Comparison of ENCODE assay signal across 9 mouse cellular contexts in the genomic region with DNA sequence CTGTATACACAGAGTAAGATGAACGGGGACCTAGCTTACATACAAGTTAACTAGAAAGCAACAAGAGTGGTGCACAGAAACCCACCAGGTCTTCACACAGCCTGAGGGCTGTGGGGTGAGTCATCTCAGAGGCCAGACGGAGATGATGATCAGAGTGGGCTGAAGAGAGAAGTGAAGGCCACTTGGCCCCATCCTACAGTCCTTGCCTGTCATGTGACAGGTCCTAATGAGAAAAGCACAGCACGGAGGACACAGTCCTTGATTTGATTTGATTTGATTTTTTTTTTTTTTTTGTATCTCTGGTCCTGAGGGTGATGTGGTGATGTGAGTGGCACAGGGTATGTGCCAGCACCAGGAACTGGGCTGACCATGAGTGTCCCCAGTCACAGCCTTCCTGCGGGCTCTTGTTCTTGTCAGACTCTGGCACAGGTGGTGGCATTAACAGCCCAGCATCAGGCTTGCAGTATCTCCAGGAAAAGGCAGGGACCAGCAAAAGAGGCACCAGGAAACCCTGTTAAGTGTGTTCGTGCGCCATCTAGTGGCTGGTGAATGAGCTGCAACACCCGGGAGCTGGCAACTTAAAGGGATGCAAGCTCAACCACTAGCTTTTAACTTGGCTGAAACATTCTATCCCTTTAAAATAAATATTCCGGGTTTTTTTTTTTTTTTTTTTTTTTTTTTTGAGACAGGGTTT. TPM values are rescaled to one million over a fixed set of nuclear protein-coding genes. Genes with fewer than 3 reads are reported as not detected.
DNase-seq lines count a peak whose midpoint lies in the region; ATAC-seq and TF ChIP-seq lines count a peak whose summit lies in the region.
"Had no signal": no experiment of that assay in that cellular context is flagged by ENCODE, and none has a peak within 500 bp of the region (broad histone marks: within the 10 kb centered on the region; RNA-seq: fewer than 3 reads in every experiment).

No protein-coding gene starts in this region.

- no peak overlapping the region for H3K4me2 ChIP-seq in forebrain, embryonic 11.5 days (ENCODE audit: low read depth, low read length, severe bottlenecking)
- H3K4me2 ChIP-seq: lung, embryonic 15.5 days had no signal

- H3K4me3 ChIP-seq in G1E (ENCODE audit: low read depth, low read length), result no peak overlapping the region
- H3K4me3 ChIP-seq in forebrain, embryonic 11.5 days (ENCODE audit: low read depth, low read length), result no peak overlapping the region
- H3K4me3 ChIP-seq: lung, embryonic 15.5 days had no signal

- 45% methylated on average over 8 of the region's 8 CpGs for WGBS in forebrain, embryonic 11.5 days

- peaks cover 94% of the 10 kb centered on the region for H3K36me3 ChIP-seq in G1E (replicated peaks)
- peaks cover 4% of the 10 kb centered on the region; the same call in 1 of the 2 replicates for H3K36me3 ChIP-seq in forebrain, embryonic 11.5 days (ENCODE audit: control insufficient read depth, insufficient read depth, low read length)

- H3K4me1 ChIP-seq in G1E (ENCODE audit: insufficient read depth, low read depth, low read length), result peaks cover 15% of the 10 kb centered on the region
- no peaks in the 10 kb centered on the region for H3K4me1 ChIP-seq in forebrain, embryonic 11.5 days (replicated peaks; ENCODE audit: control insufficient read depth, insufficient read depth, low read length)

- DNase-seq in G1E (ENCODE audit: low spot score), result peak; percentile 52
- DNase-seq in c-Kit-negative CD71-positive TER-119-positive erythroid progenitor cells, embryonic 14.5 days (ENCODE audit: low read depth, low spot score), result peak; percentile 64
- DNase-seq in forebrain, embryonic 11.5 days (ENCODE audit: low spot score), result peak; percentile 94
- peak; percentile 90 to 94 for DNase-seq in heart, postnatal 36 days
- DNase-seq in layer of hippocampus, adult 8-10 months (ENCODE audit: low spot score in 2 of 2), result peak; percentile 90 to 95
- peak; percentile 94 for DNase-seq in lung, postnatal 14 days
- peak; percentile 89 for DNase-seq in right cerebral cortex, adult 18-20 months
- peak; percentile 74 for DNase-seq in urinary bladder, adult 2 months (ENCODE audit: low spot score)

- H3K9me3 ChIP-seq in G1E (replicated peaks), result no peaks in the 10 kb centered on the region
- no peaks in the 10 kb centered on the region for H3K9me3 ChIP-seq in forebrain, embryonic 11.5 days (ENCODE audit: control insufficient read depth, low read length)
- H3K9me3 ChIP-seq: lung, embryonic 15.5 days had no signal

- ATAC-seq in G1E (ENCODE audit: extremely low read depth, insufficient number of reproducible peaks, low FRiP score, poor library complexity, severe bottlenecking), result no peak
- 0 out of 2 replicates have a peak, but pooled peaks have one; percentile 46 for ATAC-seq in forebrain, embryonic 11.5 days (replicated peaks; ENCODE audit: low FRiP score)

- no peak overlapping the region for H3K9ac ChIP-seq in forebrain, embryonic 11.5 days (ENCODE audit: low read length)
- H3K9ac ChIP-seq: lung, embryonic 15.5 days had no signal

- intact Hi-C loops in heart, postnatal 36 days (cut with DNase I), result loop anchor here (1.0 to 5.0 kb wide), 3 partner anchors 134 to 155 kb away; no protein-coding TSS in a partner anchor

- H3K27ac ChIP-seq in forebrain, embryonic 11.5 days (ENCODE audit: low read depth, low read length), result no peak overlapping the region
- H3K27ac ChIP-seq: lung, embryonic 15.5 days had no signal

- TF ChIP-seq CTCF in G1E (IDR thresholded peaks at IDR 0.05; ENCODE audit: low read depth, low read length), result peak; percentile 83

- H3K27me3 ChIP-seq in G1E (ENCODE audit: insufficient read depth, low read length), result peaks cover 3% of the 10 kb centered on the region
- no peaks in the 10 kb centered on the region for H3K27me3 ChIP-seq in forebrain, embryonic 11.5 days (ENCODE audit: control insufficient read depth, insufficient read depth, low read length)
- H3K27me3 ChIP-seq: lung, embryonic 15.5 days had no signal

RNA-seq across cellular contexts. Expression of gene Txn2, which starts 11.8 kb away (rescaled TPM):
- total RNA-seq in G1E (2014; fragmentation: Nextera tagmentation) (209 and 211 TPM in 2 replicates), G1E (2017) (53.8 and 62.8 TPM in 2 replicates)
- 283 and 349 TPM in 2 replicates for polyA plus RNA-seq in G1E (2012)
- polyA plus RNA-seq in forebrain, embryonic 11.5 days (2014; fragmentation: Nextera tagmentation; extraction: Ambion mirVana), result 232 and 267 TPM in 2 replicates
- total RNA-seq in heart, postnatal 36 days (2021), result 100 to 1,000 TPM; 276 to 279 TPM
- total RNA-seq in layer of hippocampus, adult 8-10 months (2022), result 100 to 1,000 TPM; 119 to 130 (median 128) TPM
- 147 and 157 TPM in 2 replicates for polyA plus RNA-seq in urinary bladder, adult 2 months (2012; rRNA removed)

RNA-seq across cellular contexts. Expression of gene Foxred2, which starts 39.5 kb away (rescaled TPM):
- total RNA-seq in G1E (2014; fragmentation: Nextera tagmentation) (0.24 TPM in 1 of 2 replicates, not detected in the other), G1E (2017) (0.27 and 0.29 TPM in 2 replicates)
- polyA plus RNA-seq in G1E (2012), result 0.01 and 0.02 TPM in 2 replicates
- polyA plus RNA-seq in forebrain, embryonic 11.5 days (2014; fragmentation: Nextera tagmentation; extraction: Ambion mirVana), result 9.1 TPM in 2 replicates
- under 1 TPM; 0.44 to 0.57 TPM for total RNA-seq in heart, postnatal 36 days (2021)
- 10 to 100 TPM in 3 of 4 experiments, 1 to 10 TPM in 1; 9.5 to 14.0 (median 13.1) TPM for total RNA-seq in layer of hippocampus, adult 8-10 months (2022)
- polyA plus RNA-seq in urinary bladder, adult 2 months (2012; rRNA removed), result 5.2 and 5.5 TPM in 2 replicates

RNA-seq across cellular contexts. Expression of gene Eif3d, which starts 53.6 kb away (rescaled TPM):
- 632 and 643 TPM in 2 replicates for total RNA-seq in G1E (2014; fragmentation: Nextera tagmentation)
- 279 and 298 TPM in 2 replicates for total RNA-seq in G1E (2017)
- 61.9 and 65.1 TPM in 2 replicates for polyA plus RNA-seq in G1E (2012)
- polyA plus RNA-seq in forebrain, embryonic 11.5 days (2014; fragmentation: Nextera tagmentation; extraction: Ambion mirVana), result 243 and 275 TPM in 2 replicates
- 10 to 100 TPM; 63.6 to 73.2 TPM for total RNA-seq in heart, postnatal 36 days (2021)
- total RNA-seq in layer of hippocampus, adult 8-10 months (2022), result 100 to 1,000 TPM in 3 of 4 experiments, 10 to 100 TPM in 1; 85.5 to 112 (median 106) TPM
- polyA plus RNA-seq in urinary bladder, adult 2 months (2012; rRNA removed), result 122 TPM in 2 replicates

Comparison
In these comparisons a context has a peak if more than half of its experiments do, and no peak if none do; other contexts are left out.
1. RNA of gene Foxred2, which starts 39.5 kb away (total RNA-seq): 9.5 to 14.0 TPM in layer of hippocampus, adult 8-10 months; 0.44 to 0.57 TPM in heart, postnatal 36 days and 0.24 to 0.29 TPM in G1E; every median in the first group is over 4 times any median in the second.
2. Peak in every context shown above with its lines, with median percentiles within 50 percentile points of each other: DNase-seq.